Comparison of ENCODE assay signal across 26 mouse cellular contexts in genomic region chr7:73294399-73294798, GRCm38 (mm10).
DNase-seq lines count a peak whose midpoint lies in the region; ATAC-seq lines count a peak whose summit lies in the region.
"Had no signal": no experiment of that assay in that cellular context is flagged by ENCODE, and none has a peak within 500 bp of the region (broad histone marks: within the 10 kb centered on the region; RNA-seq: fewer than 3 reads in every experiment).

No protein-coding gene starts in this region.

- no peak overlapping the region for H3K9ac ChIP-seq in embryonic facial prominence, embryonic 14.5 days (ENCODE audit: low read depth, low read length)
- no peak overlapping the region for H3K9ac ChIP-seq in limb, embryonic 13.5 days
- H3K9ac ChIP-seq in limb, embryonic 15.5 days, result no peak overlapping the region
- H3K9ac ChIP-seq: embryonic facial prominence, embryonic 12.5 days; embryonic facial prominence, embryonic 15.5 days; forebrain, embryonic 12.5 days had no signal

- H3K4me2 ChIP-seq in embryonic facial prominence, embryonic 14.5 days (ENCODE audit: low read depth, low read length), result no peak overlapping the region
- H3K4me2 ChIP-seq in limb, embryonic 13.5 days (replicated peaks), result no peak overlapping the region
- H3K4me2 ChIP-seq in limb, embryonic 15.5 days, result no peak overlapping the region
- H3K4me2 ChIP-seq: embryonic facial prominence, embryonic 12.5 days; embryonic facial prominence, embryonic 15.5 days; forebrain, embryonic 12.5 days had no signal

- no peaks in the 10 kb centered on the region for H3K9me3 ChIP-seq in embryonic facial prominence, embryonic 14.5 days (ENCODE audit: control insufficient read depth, low read length)
- H3K9me3 ChIP-seq in embryonic facial prominence, embryonic 10.5 days, result 0 out of 2 replicates have a peak, but pooled peaks cover 3% of the 10 kb centered on the region
- H3K9me3 ChIP-seq in limb, embryonic 13.5 days, result no peaks in the 10 kb centered on the region
- H3K9me3 ChIP-seq in limb, embryonic 10.5 days (replicated peaks), result no peaks in the 10 kb centered on the region
- no peaks in the 10 kb centered on the region for H3K9me3 ChIP-seq in limb, embryonic 15.5 days
- H3K9me3 ChIP-seq: embryonic facial prominence, embryonic 12.5 days; embryonic facial prominence, embryonic 15.5 days; forebrain, embryonic 12.5 days had no signal

- DNase-seq in embryonic facial prominence, embryonic 14.5 days (ENCODE audit: low spot score), result peak; percentile 61
- no peak for DNase-seq in embryonic facial prominence, embryonic 10.5 days (ENCODE audit: low spot score)
- no peak for DNase-seq in limb, embryonic 10.5 days (ENCODE audit: low spot score)
- no peak for DNase-seq in left cerebral cortex, adult 8-10 months (ENCODE audit: low spot score in 2 of 2)
- no peak for DNase-seq in T-cell, adult 2 months (ENCODE audit: low spot score)
- DNase-seq: adrenal gland, adult 2 months; adrenal gland, postnatal 10 days; adrenal gland, postnatal 25 days; B cell, adult 2 months; cerebellum, adult 11 months; cerebellum, adult 18-20 months; cerebellum, adult 8-10 months; cerebellum, adult 9-11 months; cerebellum, postnatal 14 days; cerebellum, postnatal 36 days; embryo, embryonic 11 days had no signal

- H3K36me3 ChIP-seq in embryonic facial prominence, embryonic 14.5 days (ENCODE audit: control insufficient read depth, insufficient read depth, low read length), result no peaks in the 10 kb centered on the region
- no peaks in the 10 kb centered on the region for H3K36me3 ChIP-seq in embryonic facial prominence, embryonic 10.5 days (replicated peaks)
- no peaks in the 10 kb centered on the region for H3K36me3 ChIP-seq in limb, embryonic 13.5 days
- H3K36me3 ChIP-seq in limb, embryonic 10.5 days, result no peaks in the 10 kb centered on the region
- H3K36me3 ChIP-seq in limb, embryonic 15.5 days, result no peaks in the 10 kb centered on the region
- H3K36me3 ChIP-seq: embryonic facial prominence, embryonic 12.5 days; embryonic facial prominence, embryonic 15.5 days; forebrain, embryonic 12.5 days; G1E had no signal

- no peaks in the 10 kb centered on the region for H3K4me1 ChIP-seq in embryonic facial prominence, embryonic 14.5 days (ENCODE audit: control insufficient read depth, insufficient read depth, low read length)
- 0 out of 2 replicates have a peak, but pooled peaks cover 2% of the 10 kb centered on the region for H3K4me1 ChIP-seq in embryonic facial prominence, embryonic 10.5 days
- peaks cover 16% of the 10 kb centered on the region for H3K4me1 ChIP-seq in limb, embryonic 13.5 days
- peaks cover 15% of the 10 kb centered on the region for H3K4me1 ChIP-seq in limb, embryonic 10.5 days
- H3K4me1 ChIP-seq in limb, embryonic 15.5 days, result peaks cover 3% of the 10 kb centered on the region; the same call in 1 of the 2 replicates
- H3K4me1 ChIP-seq: embryonic facial prominence, embryonic 12.5 days; embryonic facial prominence, embryonic 15.5 days; forebrain, embryonic 12.5 days had no signal

- no peaks in the 10 kb centered on the region for H3K27me3 ChIP-seq in embryonic facial prominence, embryonic 14.5 days (replicated peaks; ENCODE audit: control insufficient read depth, insufficient read depth, low read length)
- no peaks in the 10 kb centered on the region for H3K27me3 ChIP-seq in embryonic facial prominence, embryonic 10.5 days (replicated peaks; ENCODE audit: low read depth, poor library complexity, severe bottlenecking)
- H3K27me3 ChIP-seq in limb, embryonic 13.5 days, result 0 out of 2 replicates have a peak, but pooled peaks cover 3% of the 10 kb centered on the region
- H3K27me3 ChIP-seq in limb, embryonic 10.5 days (ENCODE audit: low read depth, poor library complexity, severe bottlenecking), result no peaks in the 10 kb centered on the region
- no peaks in the 10 kb centered on the region for H3K27me3 ChIP-seq in limb, embryonic 15.5 days
- H3K27me3 ChIP-seq: embryonic facial prominence, embryonic 12.5 days; embryonic facial prominence, embryonic 15.5 days; forebrain, embryonic 12.5 days; Patski had no signal

- 69% methylated on average over 6 of the region's 6 CpGs for WGBS in embryonic facial prominence, embryonic 14.5 days
- 87% methylated on average over 6 of the region's 6 CpGs for WGBS in embryonic facial prominence, embryonic 10.5 days
- 54% methylated on average over 6 of the region's 6 CpGs for WGBS in limb, embryonic 13.5 days
- 93% methylated on average over 6 of the region's 6 CpGs for WGBS in limb, embryonic 10.5 days
- 48% methylated on average over 6 of the region's 6 CpGs for WGBS in limb, embryonic 15.5 days

- no peak overlapping the region for H3K4me3 ChIP-seq in embryonic facial prominence, embryonic 14.5 days (ENCODE audit: low read depth, low read length)
- H3K4me3 ChIP-seq in embryonic facial prominence, embryonic 10.5 days, result no peak overlapping the region
- H3K4me3 ChIP-seq in limb, embryonic 13.5 days, result no peak overlapping the region
- no peak overlapping the region for H3K4me3 ChIP-seq in limb, embryonic 10.5 days
- H3K4me3 ChIP-seq in limb, embryonic 15.5 days, result no peak overlapping the region
- H3K4me3 ChIP-seq: embryonic facial prominence, embryonic 12.5 days; embryonic facial prominence, embryonic 15.5 days; forebrain, embryonic 12.5 days had no signal

- peak; percentile 41; the same call in 1 of the 2 replicates for ATAC-seq in embryonic facial prominence, embryonic 14.5 days (ENCODE audit: low read depth)
- ATAC-seq in limb, embryonic 13.5 days (ENCODE audit: low FRiP score, low read depth), result peak; percentile 54
- peak; percentile 55; the same call in 1 of the 2 replicates for ATAC-seq in limb, embryonic 15.5 days (ENCODE audit: insufficient number of reproducible peaks, low FRiP score, low TSS enrichment, low read depth)
- ATAC-seq: CD4-positive, CD25-positive, alpha-beta regulatory T cell, adult 4 months; forebrain, embryonic 14.5 days; forebrain, embryonic 16.5 days; Patski had no signal

- no peak overlapping the region for H3K27ac ChIP-seq in embryonic facial prominence, embryonic 14.5 days (replicated peaks; ENCODE audit: low read depth, low read length)
- no peak overlapping the region for H3K27ac ChIP-seq in embryonic facial prominence, embryonic 10.5 days (replicated peaks)
- H3K27ac ChIP-seq in limb, embryonic 13.5 days, result no peak overlapping the region
- H3K27ac ChIP-seq in limb, embryonic 10.5 days, result no peak overlapping the region
- H3K27ac ChIP-seq in limb, embryonic 15.5 days, result no peak overlapping the region
- H3K27ac ChIP-seq: embryonic facial prominence, embryonic 12.5 days; embryonic facial prominence, embryonic 15.5 days; forebrain, embryonic 12.5 days had no signal
